ENCODE assay signal across 9 mouse cellular contexts in genomic region chr9:97019231-97019630, GRCm38 (mm10). TPM values are rescaled to one million over a fixed set of nuclear protein-coding genes. Genes with fewer than 3 reads are reported as not detected.
DNase-seq lines count a peak whose midpoint lies in the region; ATAC-seq and TF ChIP-seq lines count a peak whose summit lies in the region.
"Had no signal": no experiment of that assay in that cellular context is flagged by ENCODE, and none has a peak within 500 bp of the region (broad histone marks: within the 10 kb centered on the region; RNA-seq: fewer than 3 reads in every experiment).

No protein-coding gene starts in this region.

- TF ChIP-seq CTCF in liver, postnatal 0 days (IDR thresholded peaks at IDR 0.05; ENCODE audit: low read depth): no peak

- DNase-seq in heart, postnatal 36 days: no peak
- peak; percentile 33 for DNase-seq in ZHBTc4 (ENCODE audit: low read depth, low spot score)
- no peak for DNase-seq in liver, postnatal 0 days
- DNase-seq in adipocyte (ENCODE audit: low spot score): no peak
- no peak for DNase-seq in layer of hippocampus, adult 9-10 months (ENCODE audit: low spot score)

- H3K4me1 ChIP-seq in heart, embryonic 11.5 days (ENCODE audit: control insufficient read depth, insufficient read depth, low read length): peaks cover 8% of the 10 kb centered on the region
- peaks cover 20% of the 10 kb centered on the region for H3K4me1 ChIP-seq in heart, embryonic 16.5 days (ENCODE audit: control insufficient read depth, insufficient read depth, low read length)
- H3K4me1 ChIP-seq in liver, postnatal 0 days (ENCODE audit: insufficient read depth): peaks cover 12% of the 10 kb centered on the region

- peak overlapping the region; percentile 71 for H3K4me3 ChIP-seq in heart, embryonic 11.5 days (ENCODE audit: low read depth, low read length)
- H3K4me3 ChIP-seq in heart, embryonic 16.5 days (ENCODE audit: low read length): peak overlapping the region; percentile 70
- H3K4me3 ChIP-seq in liver, postnatal 0 days (ENCODE audit: low read depth, low read length): peak overlapping the region; percentile 52

- no peaks in the 10 kb centered on the region for H3K36me3 ChIP-seq in heart, embryonic 11.5 days (ENCODE audit: control insufficient read depth, insufficient read depth, low read length)
- H3K36me3 ChIP-seq in heart, embryonic 16.5 days (ENCODE audit: control insufficient read depth, insufficient read depth): no peaks in the 10 kb centered on the region
- H3K36me3 ChIP-seq in liver, postnatal 0 days (replicated peaks; ENCODE audit: insufficient read depth, low read length): no peaks in the 10 kb centered on the region
- H3K36me3 ChIP-seq: G1E had no signal

- WGBS in heart, embryonic 11.5 days (ENCODE audit: insufficient replicate concordance): 3% methylated on average over 11 of the region's 11 CpGs
- WGBS in heart, embryonic 16.5 days: 1% methylated on average over 11 of the region's 11 CpGs
- WGBS in liver, postnatal 0 days (ENCODE audit: insufficient replicate concordance): 2% methylated on average over 11 of the region's 11 CpGs

- peak overlapping the region; percentile 58; the same call in 1 of the 2 replicates for H3K9ac ChIP-seq in heart, embryonic 11.5 days (ENCODE audit: low read depth, low read length)
- H3K9ac ChIP-seq in heart, embryonic 16.5 days (ENCODE audit: low read length): peak overlapping the region; percentile 85
- H3K9ac ChIP-seq in liver, postnatal 0 days (replicated peaks): no peak overlapping the region

- no peaks in the 10 kb centered on the region for H3K9me3 ChIP-seq in heart, embryonic 11.5 days (replicated peaks; ENCODE audit: control insufficient read depth, low read length)
- no peaks in the 10 kb centered on the region for H3K9me3 ChIP-seq in heart, embryonic 16.5 days (replicated peaks; ENCODE audit: control insufficient read depth, low read length)
- no peaks in the 10 kb centered on the region for H3K9me3 ChIP-seq in liver, postnatal 0 days (ENCODE audit: low read length)

- intact Hi-C loops in heart, postnatal 36 days (cut with DNase I): loop anchor here (2.0 to 5.0 kb wide), 2 partner anchors 42 to 102 kb away; no protein-coding TSS in a partner anchor

- 0 out of 2 replicates have a peak, but pooled peaks have one; percentile 5 for ATAC-seq in heart, embryonic 11.5 days (replicated peaks; ENCODE audit: insufficient number of reproducible peaks, low FRiP score, low TSS enrichment)
- ATAC-seq in heart, embryonic 16.5 days (replicated peaks; ENCODE audit: extremely low read depth, insufficient read depth, low FRiP score): no peak
- ATAC-seq in liver, postnatal 0 days: no peak
- ATAC-seq in megakaryocyte-erythroid progenitor cell, adult 5-6 weeks (replicated peaks; ENCODE audit: low FRiP score, low TSS enrichment, poor library complexity, severe bottlenecking): no peak

- peaks cover 4% of the 10 kb centered on the region; the same call in 1 of the 2 replicates for H3K27me3 ChIP-seq in heart, embryonic 11.5 days (ENCODE audit: control insufficient read depth, insufficient read depth, low read length)
- peaks cover 6% of the 10 kb centered on the region for H3K27me3 ChIP-seq in heart, embryonic 16.5 days (ENCODE audit: control insufficient read depth, insufficient read depth, low read length)
- peaks cover 46% of the 10 kb centered on the region for H3K27me3 ChIP-seq in liver, postnatal 0 days (ENCODE audit: insufficient read depth, low read length)

- no peak for TF ChIP-seq EP300 in liver, postnatal 0 days (IDR thresholded peaks at IDR 0.05; ENCODE audit: low read depth)

- H3K4me2 ChIP-seq in heart, embryonic 11.5 days: peak overlapping the region; percentile 77
- H3K4me2 ChIP-seq in heart, embryonic 16.5 days (ENCODE audit: low read depth, low read length): peak overlapping the region; percentile 78
- H3K4me2 ChIP-seq in liver, postnatal 0 days (ENCODE audit: low read depth, low read length): peak overlapping the region; percentile 84

- H3K27ac ChIP-seq in heart, embryonic 11.5 days (ENCODE audit: low read depth, low read length): no peak overlapping the region
- H3K27ac ChIP-seq in heart, embryonic 16.5 days (ENCODE audit: low read length): peak overlapping the region; percentile 48
- H3K27ac ChIP-seq in liver, postnatal 0 days (ENCODE audit: low read depth): no peak overlapping the region

RNA-seq across cellular contexts. Expression of gene Spsb4, which starts 0.6 kb away (rescaled TPM):
- 42.0 and 48.3 TPM in 2 replicates for polyA plus RNA-seq in heart, embryonic 11.5 days (2014; fragmentation: Nextera tagmentation; extraction: Ambion mirVana)
- total RNA-seq in heart, postnatal 36 days (2021): 1 to 10 TPM; 5.1 to 6.1 TPM
- polyA plus RNA-seq in heart, embryonic 16.5 days (2015; fragmentation: Nextera tagmentation; extraction: Ambion mirVana): 53.2 and 53.7 TPM in 2 replicates
- 0.99 and 1.0 TPM in 2 replicates for polyA plus RNA-seq in liver, postnatal 0 days (2015; fragmentation: Nextera tagmentation; extraction: Ambion mirVana)
- not detected in 2 replicates for total RNA-seq in megakaryocyte-erythroid progenitor cell, adult 5-6 weeks (2014; fragmentation: Nextera tagmentation)
- not detected in 2 replicates for total RNA-seq in megakaryocyte-erythroid progenitor cell, adult 5-6 weeks (2017)
- total RNA-seq: G1E had no signal
- polyA plus RNA-seq: G1E had no signal

Comparison
In these comparisons a context has a peak if more than half of its experiments do, and no peak if none do; other contexts are left out.
1. RNA of gene Spsb4, which starts 0.6 kb away (polyA plus RNA-seq): 53.2 to 53.7 TPM in heart, embryonic 16.5 days and 42.0 to 48.3 TPM in heart, embryonic 11.5 days; 0.99 to 1.0 TPM in liver, postnatal 0 days; every median in the first group is over 10 times any median in the second.
2. Peak in every context shown above with its lines, with median percentiles within 50 percentile points of each other: H3K4me2 ChIP-seq and H3K4me3 ChIP-seq.